Mouse (Mus musculus) limb, embryonic 13.5 days (tissue): ENCODE results near the gene Wwc2. TPM values are rescaled to one million over a fixed set of nuclear protein-coding genes. Genes with fewer than 3 reads are reported as not detected.

Experiments used
- ATAC-seq: fragments of 200-750 bp; cut with Nextera tagmentation; 2 replicates; pipeline ENCODE4 v1.8.0; 2017; ENCODE audit warnings: low read depth, moderate number of reproducible peaks, moderate TSS enrichment; ENCODE audit not compliant: low FRiP score
- H3K27ac ChIP-seq: fragments of 300-500 bp; sonication (generic); 2 replicates; pipeline ENCODE4 v1.5.1; 2015; ENCODE audit warnings: inconsistent platforms, mild to moderate bottlenecking, moderate library complexity
- H3K27me3 ChIP-seq: fragments of 300-500 bp; sonication (generic); 2 replicates; pipeline ENCODE4 v1.6.1; 2015; ENCODE audit warnings: mild to moderate bottlenecking, inconsistent platforms
- H3K36me3 ChIP-seq: fragments of 300-500 bp; sonication (generic); 2 replicates; pipeline ENCODE4 v1.6.1; 2015; ENCODE audit warnings: inconsistent platforms, mild to moderate bottlenecking, moderate library complexity
- H3K4me1 ChIP-seq: fragments of 300-500 bp; sonication (generic); 2 replicates; pipeline ENCODE4 v1.6.1; 2015; ENCODE audit warnings: inconsistent platforms
- H3K4me2 ChIP-seq: fragments of 300-500 bp; sonication (generic); replicated peaks from 2 replicates; pipeline ENCODE4 v1.6.1; 2015; ENCODE audit warnings: inconsistent platforms, mild to moderate bottlenecking, moderate library complexity
- H3K4me3 ChIP-seq: fragments of 300-500 bp; sonication (generic); 2 replicates; pipeline ENCODE4 v1.5.1; 2015; ENCODE audit warnings: moderate library complexity, mild to moderate bottlenecking, inconsistent platforms
- H3K9ac ChIP-seq: fragments of 300-500 bp; sonication (generic); 2 replicates; pipeline ENCODE4 v1.6.1; 2015; ENCODE audit warnings: mild to moderate bottlenecking, inconsistent platforms
- H3K9me3 ChIP-seq: fragments of 300-500 bp; sonication (generic); 2 replicates; pipeline ENCODE4 v1.6.1; 2016; ENCODE audit warnings: inconsistent platforms
- WGBS: fragments of 180-500 bp; shearing (Covaris S2); methylation state at CpG from one replicate; pipeline ENCODE4 v1.1.7; 2015; 5-methylcytosine and 5-hydroxymethylcytosine counted together
- polyA plus RNA-seq: library from polyadenylated mRNA; unstranded; fragments of >200 nt; fragmentation: Nextera tagmentation; extraction: Ambion mirVana; gene quantifications from 2 replicates; pipeline ENCODE4 v1.2.1, GENCODE M21; 2015

The Wwc2 gene
- polyA plus RNA-seq, 1 experiment from 2014 or later, result 12.2 TPM

DNA sequence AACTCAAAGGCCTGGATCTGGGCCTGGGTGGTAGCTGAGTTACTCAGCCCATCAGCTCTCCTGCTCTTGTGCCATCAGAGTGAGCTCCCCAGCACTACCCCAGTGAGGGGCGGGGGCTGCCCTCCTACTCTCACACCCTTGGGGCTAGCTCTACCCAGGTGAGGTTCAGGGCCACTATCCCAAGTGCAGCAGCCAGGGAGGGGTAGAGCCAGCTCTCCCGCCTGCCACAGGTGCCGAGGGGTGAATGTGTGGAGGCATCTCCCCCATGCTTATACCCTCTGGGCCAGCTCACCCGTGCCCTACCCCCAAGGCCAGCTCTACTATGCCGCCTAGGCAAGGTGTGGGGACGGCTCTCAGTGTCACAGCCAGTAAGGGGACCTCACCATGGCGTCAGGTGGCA, 75.8 kb downstream of the Wwc2 start:
- H3K27ac ChIP-seq, result no peak overlapping the region
- no peak for ATAC-seq
- no peak overlapping the region for H3K9ac ChIP-seq
- peaks cover 1% of the 10 kb centered on the region for H3K9me3 ChIP-seq
- H3K4me2 ChIP-seq, result no peak overlapping the region
- WGBS, result 89% methylated on average over 7 of the region's 7 CpGs
- no peak overlapping the region for H3K4me3 ChIP-seq
- H3K4me1 ChIP-seq, result 0 out of 2 replicates have a peak, but pooled peaks cover 5% of the 10 kb centered on the region
- H3K36me3 ChIP-seq, result peaks cover 15% of the 10 kb centered on the region
- no peaks in the 10 kb centered on the region for H3K27me3 ChIP-seq

- Histone ChIP-seq H3K27ac (no peak overlapping the region), H3K9ac (no peak overlapping the region), H3K4me2 (no peak overlapping the region), H3K9me3 (peaks cover 7% of the 10 kb centered on the region), H3K27me3 (no peaks in the 10 kb centered on the region), H3K4me3 (no peak overlapping the region), H3K4me1 (0 out of 2 replicates have a peak, but pooled peaks cover 5% of the 10 kb centered on the region), H3K36me3 (peaks cover 18% of the 10 kb centered on the region)
- no peak for ATAC-seq
- 90% methylated on average over 8 of the region's 8 CpGs for WGBS
Observed at GRCm38 (mm10) chr8:47914161-47914560, 76.6 kb downstream of the Wwc2 start.

DNA sequence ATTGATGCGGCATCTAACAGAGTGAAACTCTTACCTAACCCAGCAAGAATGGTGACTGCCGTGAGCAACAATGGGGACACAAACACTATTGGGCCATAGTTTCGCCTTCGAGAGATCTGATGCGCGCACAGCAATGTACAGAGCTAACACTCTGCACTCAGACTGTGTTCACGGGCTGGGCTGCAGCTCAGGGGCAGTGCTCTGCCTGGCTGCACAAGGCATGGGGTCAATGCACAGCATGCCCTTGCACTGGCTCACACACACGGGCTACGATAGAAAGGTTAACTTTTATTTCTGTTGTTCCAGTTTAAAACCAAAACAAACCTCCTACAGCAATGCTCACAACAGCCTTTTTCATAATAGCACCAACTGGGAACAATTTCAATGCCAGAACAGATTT, 77.1 kb downstream of the Wwc2 start:
- 93% methylated on average over 9 of the region's 9 CpGs for WGBS
- H3K4me2 ChIP-seq, result no peak overlapping the region
- peaks cover 16% of the 10 kb centered on the region for H3K36me3 ChIP-seq
- peaks cover 7% of the 10 kb centered on the region for H3K9me3 ChIP-seq
- no peak for ATAC-seq
- H3K27me3 ChIP-seq, result no peaks in the 10 kb centered on the region
- no peak overlapping the region for H3K9ac ChIP-seq
- 0 out of 2 replicates have a peak, but pooled peaks cover 5% of the 10 kb centered on the region for H3K4me1 ChIP-seq
- no peak overlapping the region for H3K27ac ChIP-seq
- H3K4me3 ChIP-seq, result no peak overlapping the region

DNA sequence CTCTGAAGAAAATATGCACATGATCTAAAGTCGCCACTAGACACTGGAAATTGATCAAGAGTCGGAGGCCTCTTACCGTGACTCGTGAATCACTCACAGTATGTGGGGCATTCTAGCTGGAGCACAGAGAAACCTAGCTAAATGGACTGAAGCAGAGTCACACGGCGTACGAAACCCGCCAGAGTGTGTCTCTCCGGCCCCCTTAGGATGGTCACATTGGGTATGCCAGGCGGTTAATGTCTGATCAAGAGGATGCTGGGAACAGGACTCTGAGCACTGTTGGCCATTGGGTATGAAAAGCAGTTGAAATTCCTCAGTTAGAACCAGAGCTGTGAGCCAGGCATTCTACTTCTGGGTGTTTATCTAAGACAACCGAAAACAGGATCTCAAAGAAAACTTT, 81.0 kb downstream of the Wwc2 start:
- no peak overlapping the region for H3K4me3 ChIP-seq
- H3K4me2 ChIP-seq, result no peak overlapping the region
- no peak overlapping the region for H3K27ac ChIP-seq
- no peak for ATAC-seq
- no peak overlapping the region for H3K9ac ChIP-seq
- no peaks in the 10 kb centered on the region for H3K4me1 ChIP-seq
- H3K27me3 ChIP-seq, result no peaks in the 10 kb centered on the region
- H3K9me3 ChIP-seq, result peaks cover 7% of the 10 kb centered on the region
- 95% methylated on average over 11 of the region's 11 CpGs for WGBS
- peaks cover 9% of the 10 kb centered on the region for H3K36me3 ChIP-seq

DNA sequence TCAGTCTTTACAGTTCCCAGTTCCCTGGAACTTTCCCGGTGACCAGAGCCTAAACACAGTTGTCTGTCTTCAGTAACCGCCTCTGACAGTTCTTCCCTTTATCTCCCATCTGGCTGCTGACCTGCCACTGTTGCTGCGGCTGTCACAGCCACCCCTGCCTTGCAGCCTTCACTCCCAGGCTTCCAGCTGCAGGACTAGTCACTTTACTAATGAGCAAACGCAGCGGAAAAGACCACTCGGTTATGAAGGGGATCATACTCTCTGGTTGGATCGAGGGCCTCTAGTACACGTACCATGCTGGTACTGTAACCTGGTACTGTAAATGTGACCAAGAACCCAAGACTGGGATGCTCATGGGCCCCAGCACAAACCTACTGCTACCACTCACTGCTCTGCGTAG, 83.7 kb downstream of the Wwc2 start:
- Histone ChIP-seq H3K9ac (no peak overlapping the region), H3K4me1 (no peaks in the 10 kb centered on the region), H3K9me3 (peaks cover 7% of the 10 kb centered on the region), H3K4me2 (no peak overlapping the region), H3K27me3 (no peaks in the 10 kb centered on the region), H3K36me3 (peaks cover 9% of the 10 kb centered on the region), H3K27ac (no peak overlapping the region), H3K4me3 (no peak overlapping the region)
- WGBS, result 81% methylated on average over 9 of the region's 9 CpGs
- no peak for ATAC-seq

DNA sequence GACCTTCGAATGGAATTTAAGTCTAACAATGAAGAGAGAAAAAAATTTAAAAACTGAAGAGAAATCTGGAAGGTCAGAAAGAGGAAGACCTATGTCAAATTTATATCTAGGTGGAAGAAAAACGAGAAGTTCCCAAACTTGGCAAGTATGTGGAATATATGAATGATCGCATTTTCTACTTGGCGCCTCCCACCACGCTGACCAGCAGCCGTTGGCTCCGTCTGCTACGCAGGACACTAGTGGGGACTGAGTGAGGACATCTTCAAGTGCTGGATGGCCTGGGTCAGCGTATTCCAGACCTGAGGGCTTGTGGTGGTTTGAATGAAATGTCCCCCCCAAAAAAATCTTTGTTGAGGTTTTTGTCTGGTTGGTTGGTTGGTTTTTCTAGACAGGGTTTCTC, 84.6 kb downstream of the Wwc2 start:
- Histone ChIP-seq H3K4me3 (no peak overlapping the region), H3K9me3 (peaks cover 7% of the 10 kb centered on the region), H3K4me1 (no peaks in the 10 kb centered on the region), H3K27ac (no peak overlapping the region), H3K9ac (no peak overlapping the region), H3K27me3 (no peaks in the 10 kb centered on the region), H3K4me2 (no peak overlapping the region), H3K36me3 (peaks cover 9% of the 10 kb centered on the region)
- 91% methylated on average over 9 of the region's 9 CpGs for WGBS
- no peak for ATAC-seq

GRCm38 (mm10) chr8:47905256-47905655, 85.5 kb downstream of the Wwc2 start:
- peaks cover 13% of the 10 kb centered on the region for H3K36me3 ChIP-seq
- no peak overlapping the region for H3K4me3 ChIP-seq
- no peaks in the 10 kb centered on the region for H3K4me1 ChIP-seq
- no peak overlapping the region for H3K4me2 ChIP-seq
- H3K27me3 ChIP-seq, result no peaks in the 10 kb centered on the region
- no peak overlapping the region for H3K27ac ChIP-seq
- ATAC-seq, result no peak
- 92% methylated on average over 7 of the region's 7 CpGs for WGBS
- H3K9ac ChIP-seq, result no peak overlapping the region
- peaks cover 7% of the 10 kb centered on the region for H3K9me3 ChIP-seq

- Histone ChIP-seq H3K27me3 (no peaks in the 10 kb centered on the region), H3K9me3 (no peaks in the 10 kb centered on the region; the same call in 1 of the 2 replicates), H3K4me1 (no peaks in the 10 kb centered on the region), H3K27ac (no peak overlapping the region), H3K4me3 (no peak overlapping the region), H3K9ac (peak overlapping the region; percentile 45; the same call in 1 of the 2 replicates), H3K36me3 (peaks cover 14% of the 10 kb centered on the region), H3K4me2 (no peak overlapping the region)
- WGBS, result 65% methylated on average over 7 of the region's 7 CpGs
- no peak for ATAC-seq
Observed at GRCm38 (mm10) chr8:47904004-47904403, 86.7 kb downstream of the Wwc2 start.

DNA sequence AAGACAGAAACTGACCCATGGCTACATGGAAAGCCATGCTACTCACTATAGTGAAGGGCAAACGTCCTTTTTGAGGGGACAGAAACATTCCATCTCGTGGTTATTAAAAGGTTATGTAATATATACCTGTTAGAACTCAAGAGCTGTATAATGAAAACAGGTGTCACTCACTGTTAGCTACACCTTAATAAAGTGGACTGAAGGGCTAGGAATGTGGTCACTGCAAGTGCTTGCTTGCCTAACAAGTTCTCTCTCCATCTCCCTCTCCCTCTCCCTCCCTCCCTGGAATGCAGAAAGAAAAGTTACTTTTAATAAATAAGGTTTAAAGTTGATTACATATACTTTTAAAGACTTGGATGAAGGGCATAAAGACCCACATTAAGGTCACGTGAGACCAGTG, 88.0 kb downstream of the Wwc2 start:
- Histone ChIP-seq H3K36me3 (peaks cover 21% of the 10 kb centered on the region), H3K4me3 (no peak overlapping the region), H3K4me2 (no peak overlapping the region), H3K27ac (no peak overlapping the region), H3K9ac (no peak overlapping the region), H3K4me1 (no peaks in the 10 kb centered on the region), H3K27me3 (no peaks in the 10 kb centered on the region), H3K9me3 (no peaks in the 10 kb centered on the region)
- no peak for ATAC-seq
- 79% methylated on average over 3 of the region's 3 CpGs for WGBS

DNA sequence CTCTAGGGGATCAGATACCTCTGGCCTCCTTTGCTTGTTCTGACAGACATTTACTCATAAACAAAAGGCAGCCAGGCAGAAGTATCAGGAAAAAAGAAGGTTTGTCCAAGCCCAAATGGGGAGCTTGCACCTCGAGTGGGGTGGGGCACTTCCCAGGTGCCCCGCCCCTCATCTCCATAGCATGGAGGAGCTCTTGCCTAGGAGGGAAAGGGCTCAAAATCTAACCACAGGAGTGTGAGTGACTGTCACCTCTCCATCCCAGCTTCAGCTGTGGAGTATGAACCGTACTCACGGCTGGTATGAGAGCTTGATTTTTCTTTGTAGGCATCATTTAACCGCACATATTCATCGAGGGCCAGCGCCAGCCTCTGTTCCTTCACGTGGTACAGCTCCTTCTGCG, 90.4 kb downstream of the Wwc2 start:
- Histone ChIP-seq H3K9me3 (no peaks in the 10 kb centered on the region), H3K27me3 (no peaks in the 10 kb centered on the region), H3K4me3 (no peak overlapping the region), H3K4me1 (0 out of 2 replicates have a peak, but pooled peaks cover 3% of the 10 kb centered on the region), H3K36me3 (peaks cover 37% of the 10 kb centered on the region), H3K9ac (no peak overlapping the region), H3K27ac (no peak overlapping the region), H3K4me2 (no peak overlapping the region)
- no peak for ATAC-seq
- WGBS, result 92% methylated on average over 9 of the region's 9 CpGs

- ATAC-seq, result no peak
- H3K4me2 ChIP-seq, result no peak overlapping the region
Observed at GRCm38 (mm10) chr8:47899891-47900290, 90.8 kb downstream of the Wwc2 start.

DNA sequence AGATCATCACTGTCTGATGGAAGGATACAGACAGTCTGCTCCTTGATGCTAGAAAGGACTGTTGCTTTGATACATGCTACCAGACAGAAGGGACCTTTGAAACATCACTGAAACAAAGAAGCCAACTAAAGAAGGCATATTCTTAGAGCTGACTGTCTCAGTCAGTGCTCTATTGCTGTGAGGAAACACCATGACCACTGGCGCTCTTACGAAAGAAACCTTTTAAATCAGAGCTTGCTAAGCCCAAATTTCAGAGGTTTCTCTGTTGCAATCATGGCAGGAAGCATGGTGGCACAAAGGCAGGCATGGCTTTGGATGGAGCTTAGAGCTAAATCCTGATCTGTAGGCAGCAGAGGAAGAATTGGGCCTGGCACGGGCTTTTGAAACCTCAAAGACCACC, 98.3 kb downstream of the Wwc2 start:
- WGBS, result 92% methylated on average over 3 of the region's 3 CpGs
- ATAC-seq, result no peak
- peaks cover 30% of the 10 kb centered on the region for H3K36me3 ChIP-seq
- H3K4me1 ChIP-seq, result peaks cover 33% of the 10 kb centered on the region
- no peak overlapping the region for H3K27ac ChIP-seq
- H3K4me2 ChIP-seq, result no peak overlapping the region
- H3K9me3 ChIP-seq, result no peaks in the 10 kb centered on the region
- H3K27me3 ChIP-seq, result no peaks in the 10 kb centered on the region
- H3K9ac ChIP-seq, result no peak overlapping the region
- no peak overlapping the region for H3K4me3 ChIP-seq

More at GRCm38 (mm10) chr8:47899891-47900290, 90.8 kb downstream of the Wwc2 start:
- no peak overlapping the region for H3K4me3 ChIP-seq
- WGBS, result 96% methylated on average over 3 of the region's 3 CpGs
- 0 out of 2 replicates have a peak, but pooled peaks cover 3% of the 10 kb centered on the region for H3K4me1 ChIP-seq
- no peak overlapping the region for H3K27ac ChIP-seq
- no peak overlapping the region for H3K9ac ChIP-seq
- no peaks in the 10 kb centered on the region for H3K9me3 ChIP-seq
- no peaks in the 10 kb centered on the region for H3K27me3 ChIP-seq
- H3K36me3 ChIP-seq, result peaks cover 41% of the 10 kb centered on the region

DNA sequence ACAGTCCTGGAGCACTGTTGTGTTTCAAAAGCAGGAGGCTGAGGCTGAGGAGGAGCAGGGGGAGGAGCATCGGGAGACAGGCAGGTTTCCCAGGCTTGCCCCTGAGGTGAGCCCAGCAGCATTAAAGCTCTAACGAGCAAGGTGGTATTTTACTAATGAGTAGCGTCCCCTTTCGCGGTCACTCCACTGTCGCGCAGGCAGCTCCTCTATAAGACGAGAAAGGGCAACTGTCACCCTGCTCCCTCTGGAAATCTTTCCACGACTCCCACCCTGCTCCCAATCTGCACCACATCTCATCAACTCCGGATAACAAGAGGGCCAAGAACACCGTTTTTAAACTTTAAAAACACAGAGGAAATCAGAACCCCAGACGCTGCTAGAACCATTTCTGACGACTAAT, 99.1 kb downstream of the Wwc2 start:
- H3K36me3 ChIP-seq, result peaks cover 27% of the 10 kb centered on the region
- no peak overlapping the region for H3K4me3 ChIP-seq
- H3K4me1 ChIP-seq, result peaks cover 31% of the 10 kb centered on the region
- no peak overlapping the region for H3K4me2 ChIP-seq
- H3K9me3 ChIP-seq, result no peaks in the 10 kb centered on the region
- H3K27me3 ChIP-seq, result no peaks in the 10 kb centered on the region
- no peak overlapping the region for H3K9ac ChIP-seq
- 41% methylated on average over 13 of the region's 13 CpGs for WGBS
- no peak for ATAC-seq
- H3K27ac ChIP-seq, result no peak overlapping the region
